Mouse (Mus musculus) embryonic facial prominence, embryonic 15.5 days (tissue): ENCODE results near the gene Spaca3. TPM values are rescaled to one million over a fixed set of nuclear protein-coding genes. Genes with fewer than 3 reads are reported as not detected.

Experiments used
- ATAC-seq: fragments of 200-750 bp; cut with Nextera tagmentation; 2 replicates; pipeline ENCODE4 v1.8.0; 2017; ENCODE audit warnings: low read depth, moderate TSS enrichment; ENCODE audit not compliant: insufficient number of reproducible peaks, low FRiP score, low TSS enrichment
- H3K27ac ChIP-seq: fragments of 300-500 bp; sonication (generic); replicated peaks from 2 replicates; pipeline ENCODE4 v1.5.1; 2015; ENCODE audit warnings: mild to moderate bottlenecking, inconsistent platforms
- H3K27me3 ChIP-seq: fragments of 300-500 bp; sonication (generic); 2 replicates; pipeline ENCODE4 v1.6.1; 2015; ENCODE audit warnings: inconsistent platforms
- H3K36me3 ChIP-seq: fragments of 300-500 bp; sonication (generic); 2 replicates; pipeline ENCODE4 v1.6.1; 2015; ENCODE audit warnings: mild to moderate bottlenecking, inconsistent platforms
- H3K4me1 ChIP-seq: fragments of 300-500 bp; sonication (generic); 2 replicates; pipeline ENCODE4 v1.6.1; 2015; ENCODE audit warnings: inconsistent platforms
- H3K4me2 ChIP-seq: fragments of 300-500 bp; sonication (generic); replicated peaks from 2 replicates; pipeline ENCODE4 v1.6.1; 2015; ENCODE audit warnings: mild to moderate bottlenecking, inconsistent platforms
- H3K4me3 ChIP-seq: fragments of 300-500 bp; sonication (generic); replicated peaks from 2 replicates; pipeline ENCODE4 v1.5.1; 2015; ENCODE audit warnings: mild to moderate bottlenecking, inconsistent platforms
- H3K9ac ChIP-seq: fragments of 300-500 bp; sonication (generic); 2 replicates; pipeline ENCODE4 v1.6.1; 2015; ENCODE audit warnings: inconsistent platforms
- H3K9me3 ChIP-seq: fragments of 300-500 bp; sonication (generic); replicated peaks from 2 replicates; pipeline ENCODE4 v1.6.1; 2016; ENCODE audit warnings: inconsistent platforms
- WGBS: fragments of 180-500 bp; shearing (Covaris S2); methylation state at CpG from one replicate; pipeline ENCODE4 v1.1.7; 2015; 5-methylcytosine and 5-hydroxymethylcytosine counted together
- polyA plus RNA-seq: library from polyadenylated mRNA; unstranded; fragments of >200 nt; fragmentation: Nextera tagmentation; extraction: Ambion mirVana; gene quantifications from 2 replicates; pipeline ENCODE4 v1.2.1, GENCODE M21; 2015

Gene Spaca3
- polyA plus RNA-seq, result not detected in 2 replicates

DNA sequence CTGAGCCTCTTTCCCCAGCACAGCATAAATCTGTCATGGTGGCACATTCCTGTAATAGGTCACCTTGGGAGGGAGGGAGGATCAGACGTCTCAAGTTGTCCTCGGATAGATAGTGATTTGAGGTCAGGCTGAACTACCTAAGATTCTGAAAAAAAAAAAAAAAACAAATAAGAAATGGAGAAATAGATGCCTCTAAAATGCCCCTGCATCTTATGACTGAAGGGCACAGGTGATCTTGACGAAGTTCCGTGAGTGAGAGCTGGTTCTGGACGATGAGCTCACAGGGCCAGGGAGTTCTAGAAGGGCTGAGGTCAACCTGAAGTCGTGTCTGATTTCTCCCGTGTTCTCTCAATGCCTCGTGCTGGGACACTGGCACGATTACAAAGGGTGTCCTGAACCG lies at the start of gene Spaca3:
Gene Spaca3 (plus strand): TSS at position 301 of the 400 bp plus-strand sequence.
- no peaks in the 10 kb centered on the region for H3K4me1 ChIP-seq
- no peak within 1 kb of the TSS for H3K27ac ChIP-seq
- H3K9me3 ChIP-seq, result no peaks in the 10 kb centered on the region
- no peak within 1 kb of the TSS for H3K4me2 ChIP-seq
- no peak within 1 kb of the TSS for H3K9ac ChIP-seq
- ATAC-seq, result no peak
- H3K27me3 ChIP-seq, result no peaks in the 10 kb centered on the region
- no peak within 1 kb of the TSS for H3K4me3 ChIP-seq
- WGBS, result 74% methylated on average over 10 of the region's 10 CpGs
- no peaks in the 10 kb centered on the region for H3K36me3 ChIP-seq

DNA sequence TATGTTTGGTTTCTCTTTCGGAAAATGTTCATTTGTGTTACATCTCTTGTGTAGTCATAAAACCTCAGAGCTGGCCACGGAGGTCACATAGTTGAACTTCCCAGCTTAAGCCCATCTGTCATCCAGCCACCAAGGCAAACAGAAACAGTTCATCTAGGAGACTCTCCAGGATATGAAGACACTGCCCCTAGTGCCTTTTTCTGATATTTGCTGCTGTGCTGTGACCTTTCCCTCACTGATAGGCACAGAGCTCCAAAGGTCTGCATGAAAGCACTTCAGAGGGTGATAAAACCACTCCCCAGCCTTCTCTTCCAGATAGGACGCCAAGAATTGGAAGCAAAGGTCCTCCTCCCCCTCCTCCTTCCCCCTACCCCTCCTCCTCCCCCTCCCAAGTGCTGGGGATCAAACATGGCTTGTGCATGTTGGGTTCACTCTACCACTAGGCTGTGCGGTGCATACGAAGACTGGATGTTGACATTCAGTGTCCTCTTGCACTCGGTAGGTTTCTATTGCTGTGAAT lies 49.6 kb upstream of the Spaca3 start:
- Histone ChIP-seq H3K4me1 (peaks cover 18% of the 10 kb centered on the region), H3K4me3 (no peak overlapping the region), H3K4me2 (no peak overlapping the region), H3K36me3 (no peaks in the 10 kb centered on the region), H3K9ac (no peak overlapping the region), H3K9me3 (no peaks in the 10 kb centered on the region), H3K27ac (no peak overlapping the region), H3K27me3 (no peaks in the 10 kb centered on the region)
- 69% methylated on average over 6 of the region's 6 CpGs for WGBS
- no peak for ATAC-seq

DNA sequence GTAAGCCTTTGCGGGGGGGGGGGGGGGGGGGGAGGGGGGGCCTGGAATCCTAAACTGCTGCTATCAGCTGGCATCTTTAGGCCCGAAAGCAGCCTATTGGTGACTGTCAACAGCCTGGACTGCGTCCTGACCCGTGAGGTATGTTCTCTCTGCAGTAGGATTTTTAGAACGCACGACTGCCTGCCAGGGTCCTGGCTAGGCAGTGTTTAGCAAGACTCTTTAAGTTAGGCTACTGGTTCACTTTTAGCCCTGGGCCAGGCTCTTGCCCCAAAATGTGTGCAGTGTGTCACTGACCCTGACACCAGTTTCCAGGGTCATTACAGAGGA lies 48.5 kb upstream of the Spaca3 start:
- Histone ChIP-seq H3K27me3 (no peaks in the 10 kb centered on the region), H3K9me3 (no peaks in the 10 kb centered on the region), H3K4me1 (peaks cover 18% of the 10 kb centered on the region), H3K4me2 (peak overlapping the region; percentile 82), H3K27ac (peak overlapping the region; percentile 72), H3K36me3 (peaks cover 8% of the 10 kb centered on the region), H3K4me3 (peak overlapping the region; percentile 57), H3K9ac (peak overlapping the region; percentile 69; the same call in 1 of the 2 replicates)
- ATAC-seq, result no peak
- 27% methylated on average over 5 of the region's 6 CpGs for WGBS

DNA sequence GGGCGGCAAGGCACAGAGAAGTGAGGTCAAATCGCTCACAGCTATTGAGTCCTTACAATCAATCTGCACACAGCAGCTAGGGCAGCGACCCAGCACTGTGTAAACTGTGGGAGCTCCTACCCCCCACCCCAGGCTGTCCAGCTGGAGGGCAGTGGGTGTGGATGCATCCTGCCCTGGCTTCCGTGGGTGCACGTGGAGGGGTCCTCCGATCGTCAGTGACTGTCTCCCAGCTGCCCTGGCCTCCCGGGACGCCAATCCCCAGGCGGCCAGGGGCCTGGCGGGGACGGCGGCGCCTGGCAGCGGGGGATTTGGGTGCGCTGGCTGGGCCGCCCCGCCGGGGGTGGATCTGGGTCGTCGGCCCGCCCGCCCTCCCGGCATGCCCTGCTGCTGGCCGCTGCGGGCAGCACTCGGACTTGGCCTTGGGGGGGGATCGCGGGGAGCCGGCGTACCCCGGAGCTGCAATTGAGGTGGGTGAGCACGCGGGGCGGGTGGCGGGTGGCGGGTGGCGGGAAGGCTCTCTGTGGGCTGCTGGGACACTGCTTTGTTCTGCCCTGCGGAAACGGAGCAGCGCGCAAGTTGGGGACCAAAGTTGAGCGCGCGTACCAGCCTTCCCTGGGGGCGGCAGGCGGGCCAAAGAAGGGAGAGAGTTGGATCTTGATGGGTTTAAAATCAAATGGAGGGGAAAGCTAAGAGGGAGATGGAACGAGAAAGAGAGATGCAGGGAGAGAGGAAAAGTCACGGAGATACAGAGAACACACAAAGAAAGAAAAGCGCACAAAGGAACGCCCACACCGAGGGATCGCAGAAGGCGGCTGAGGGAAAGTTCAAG lies 48.0 kb upstream of the Spaca3 start, which contains the start of gene Tmem98:
Gene Tmem98 (plus strand): TSS at position 183 of the 829 bp plus-strand sequence.
- Histone ChIP-seq H3K4me2 (peak within 1 kb of the TSS; percentile 82), H3K4me1 (peaks cover 18% of the 10 kb centered on the region), H3K4me3 (peak within 1 kb of the TSS; percentile 57), H3K9ac (peak within 1 kb of the TSS; percentile 69), H3K36me3 (peaks cover 12% of the 10 kb centered on the region), H3K9me3 (no peaks in the 10 kb centered on the region), H3K27me3 (no peaks in the 10 kb centered on the region), H3K27ac (peak within 1 kb of the TSS; percentile 72)
- 1% methylated on average over 44 of the region's 54 CpGs for WGBS
- peak; percentile 62; the same call in 1 of the 2 replicates for ATAC-seq

DNA sequence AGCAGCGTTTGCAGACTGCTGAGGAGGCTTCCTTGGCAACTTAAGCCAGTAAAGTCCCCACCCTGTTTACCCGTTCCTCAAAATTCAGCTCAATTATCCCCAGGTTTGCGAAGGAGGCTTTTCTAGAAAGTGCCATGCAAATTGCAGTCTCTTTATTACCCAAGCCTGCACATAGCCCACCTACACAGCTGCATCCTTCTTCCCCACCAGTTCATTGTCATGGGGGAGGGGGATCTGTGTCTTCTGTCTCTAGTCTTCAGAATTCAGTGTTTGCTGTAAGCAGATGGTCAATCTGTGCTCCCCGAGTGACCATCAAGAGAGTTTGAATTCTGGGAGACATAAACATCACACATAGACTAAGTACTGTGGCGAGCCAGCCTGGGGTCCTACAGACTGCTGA lies 47.0 kb upstream of the Spaca3 start:
- Histone ChIP-seq H3K4me2 (peak overlapping the region; percentile 82), H3K9me3 (no peaks in the 10 kb centered on the region), H3K9ac (no peak overlapping the region), H3K27ac (peak overlapping the region; percentile 72; the same call in 1 of the 2 replicates), H3K4me1 (peaks cover 18% of the 10 kb centered on the region), H3K36me3 (peaks cover 21% of the 10 kb centered on the region), H3K4me3 (peak overlapping the region; percentile 57), H3K27me3 (no peaks in the 10 kb centered on the region)
- ATAC-seq, result no peak
- WGBS, result 17% methylated on average over 5 of the region's 5 CpGs

DNA sequence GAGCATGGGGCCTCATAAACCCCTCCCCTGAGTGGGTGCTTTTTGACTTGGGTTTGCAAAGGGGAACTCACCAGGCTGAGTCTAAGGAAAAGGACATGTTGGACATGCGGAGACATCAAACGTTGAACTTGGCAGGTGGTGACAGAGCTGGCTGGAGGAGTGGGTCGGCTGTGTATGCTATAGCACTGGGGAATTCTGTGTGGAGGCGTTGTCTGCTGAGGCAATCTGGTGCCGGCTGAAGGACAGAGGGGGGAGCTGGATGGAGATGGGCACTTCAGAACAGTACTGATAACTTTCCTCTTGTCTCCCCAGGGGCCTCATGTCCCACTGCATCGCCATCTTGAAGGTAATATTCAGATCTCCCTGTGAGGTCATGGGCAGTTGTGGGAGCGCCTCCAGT lies 42.8 kb upstream of the Spaca3 start:
- Histone ChIP-seq H3K9me3 (no peaks in the 10 kb centered on the region), H3K4me2 (no peak overlapping the region), H3K4me1 (peaks cover 23% of the 10 kb centered on the region), H3K4me3 (no peak overlapping the region), H3K36me3 (peaks cover 33% of the 10 kb centered on the region), H3K27ac (no peak overlapping the region), H3K9ac (no peak overlapping the region), H3K27me3 (no peaks in the 10 kb centered on the region)
- WGBS, result 90% methylated on average over 7 of the region's 7 CpGs
- no peak for ATAC-seq

DNA sequence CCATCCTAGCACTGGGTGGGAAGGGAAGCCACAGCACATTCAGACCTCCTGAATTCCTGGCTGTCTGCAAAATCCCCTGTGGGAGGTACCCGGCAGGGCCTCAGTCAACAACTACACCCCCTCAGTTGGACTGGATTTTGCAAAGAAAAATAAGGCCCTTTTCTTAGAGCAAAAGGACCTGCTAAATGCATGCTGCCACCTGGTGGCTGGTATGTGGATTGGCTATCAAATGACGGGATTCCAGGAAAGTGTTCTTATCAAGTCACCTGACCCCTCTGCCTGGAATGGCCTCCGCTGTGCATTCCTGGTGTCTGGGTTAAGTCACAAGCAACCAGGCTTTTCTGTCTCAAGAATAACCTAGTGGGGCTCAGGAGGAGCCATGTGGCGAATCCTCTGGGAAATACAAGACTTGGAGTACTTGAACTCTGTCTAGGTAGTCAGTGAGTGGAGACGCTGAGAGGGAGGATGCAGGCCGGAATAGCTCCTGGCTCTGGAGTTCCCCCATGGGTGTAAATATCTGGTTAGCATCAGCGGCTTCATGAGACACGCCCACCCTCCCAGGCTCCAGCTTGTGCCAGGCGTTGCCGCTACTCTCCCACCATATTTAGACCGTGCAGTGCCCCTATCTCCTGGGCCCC lies 40.0 kb upstream of the Spaca3 start:
- H3K27me3 ChIP-seq, result no peaks in the 10 kb centered on the region
- H3K4me1 ChIP-seq, result peaks cover 11% of the 10 kb centered on the region
- peak; percentile 27; the same call in 1 of the 2 replicates for ATAC-seq
- no peak overlapping the region for H3K4me2 ChIP-seq
- H3K27ac ChIP-seq, result 0 out of 2 replicates have a peak overlapping the region, but pooled peaks have one; percentile 11
- 31% methylated on average over 11 of the region's 11 CpGs for WGBS
- no peak overlapping the region for H3K4me3 ChIP-seq
- no peaks in the 10 kb centered on the region for H3K9me3 ChIP-seq
- H3K36me3 ChIP-seq, result peaks cover 46% of the 10 kb centered on the region
- no peak overlapping the region for H3K9ac ChIP-seq

DNA sequence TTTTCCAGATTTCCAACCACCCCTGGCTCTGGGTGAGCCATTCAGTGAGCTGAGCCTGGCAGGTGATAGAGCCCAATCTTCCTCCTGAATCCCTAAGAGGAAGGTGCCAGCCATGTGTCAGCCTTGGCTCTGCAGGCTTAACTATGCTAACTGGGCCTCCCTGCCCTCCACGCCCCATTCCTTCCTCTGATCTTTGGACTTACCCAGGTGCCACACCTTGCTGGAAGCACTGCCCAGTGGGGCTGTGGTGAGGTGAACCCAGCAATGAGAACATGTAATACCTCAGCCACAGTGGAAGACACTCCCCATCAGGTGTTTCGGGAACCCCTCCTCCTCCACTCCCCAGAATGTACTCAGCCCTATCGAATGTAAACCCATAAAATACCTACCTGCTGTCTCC lies 38.1 kb upstream of the Spaca3 start:
- no peak overlapping the region for H3K4me2 ChIP-seq
- H3K36me3 ChIP-seq, result peaks cover 36% of the 10 kb centered on the region
- H3K27ac ChIP-seq, result no peak overlapping the region
- H3K9me3 ChIP-seq, result no peaks in the 10 kb centered on the region
- no peaks in the 10 kb centered on the region for H3K27me3 ChIP-seq
- 76% methylated on average over 3 of the region's 3 CpGs for WGBS
- no peak overlapping the region for H3K4me3 ChIP-seq
- H3K4me1 ChIP-seq, result peaks cover 11% of the 10 kb centered on the region
- no peak for ATAC-seq
- H3K9ac ChIP-seq, result no peak overlapping the region

DNA sequence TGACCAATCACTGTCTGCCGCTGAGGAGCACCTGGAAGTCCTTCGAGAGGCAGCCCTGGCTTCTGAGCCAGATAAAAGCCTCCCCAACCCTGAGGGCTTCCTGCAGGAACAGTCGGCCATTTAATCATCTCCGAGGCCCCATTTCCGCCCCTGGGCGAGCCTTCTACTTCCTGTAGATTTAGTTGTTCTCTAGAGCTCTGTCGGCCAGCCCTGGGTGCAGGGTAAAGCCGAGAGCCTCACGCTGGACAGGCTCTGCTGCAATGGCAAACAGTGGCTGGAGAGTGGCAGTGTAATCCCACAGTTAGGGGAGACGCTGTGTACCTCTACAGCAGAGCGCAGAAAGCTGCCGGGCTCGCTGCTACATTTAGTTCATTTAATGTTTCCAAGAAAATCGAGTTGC lies 36.9 kb upstream of the Spaca3 start:
- peaks cover 23% of the 10 kb centered on the region for H3K36me3 ChIP-seq
- H3K4me2 ChIP-seq, result no peak overlapping the region

DNA sequence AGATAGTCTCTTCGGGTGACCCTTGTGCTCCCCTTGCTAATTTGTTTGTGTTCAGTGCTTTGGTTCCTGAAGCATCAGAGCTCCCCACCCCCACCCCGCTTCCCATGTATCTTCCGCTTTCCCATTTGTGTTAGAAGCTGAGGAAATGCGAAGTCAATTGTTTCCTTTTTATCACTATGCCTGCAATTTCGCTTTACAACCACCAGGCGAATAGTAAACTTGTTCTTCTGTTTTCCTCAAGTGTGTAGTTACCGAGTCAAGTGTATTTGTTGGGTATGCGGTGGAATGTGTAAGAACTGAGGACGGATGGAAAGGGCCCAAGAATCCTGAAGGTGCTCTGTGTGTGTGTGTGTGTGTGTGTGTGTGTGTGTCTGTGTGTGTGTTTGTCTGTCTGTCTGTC lies 36.4 kb upstream of the Spaca3 start:
- Histone ChIP-seq H3K4me2 (no peak overlapping the region), H3K9ac (no peak overlapping the region), H3K27me3 (no peaks in the 10 kb centered on the region), H3K4me3 (no peak overlapping the region), H3K9me3 (no peaks in the 10 kb centered on the region), H3K4me1 (peaks cover 11% of the 10 kb centered on the region), H3K36me3 (peaks cover 20% of the 10 kb centered on the region), H3K27ac (no peak overlapping the region)
- 80% methylated on average over 9 of the region's 9 CpGs for WGBS
- no peak for ATAC-seq

More for the DNA sequence above, 36.9 kb upstream of the Spaca3 start:
- H3K27ac ChIP-seq, result no peak overlapping the region
- H3K9ac ChIP-seq, result no peak overlapping the region
- no peak overlapping the region for H3K4me3 ChIP-seq
- H3K9me3 ChIP-seq, result no peaks in the 10 kb centered on the region
- ATAC-seq, result no peak
- no peaks in the 10 kb centered on the region for H3K27me3 ChIP-seq
- peaks cover 11% of the 10 kb centered on the region for H3K4me1 ChIP-seq
- 41% methylated on average over 14 of the region's 14 CpGs for WGBS

DNA sequence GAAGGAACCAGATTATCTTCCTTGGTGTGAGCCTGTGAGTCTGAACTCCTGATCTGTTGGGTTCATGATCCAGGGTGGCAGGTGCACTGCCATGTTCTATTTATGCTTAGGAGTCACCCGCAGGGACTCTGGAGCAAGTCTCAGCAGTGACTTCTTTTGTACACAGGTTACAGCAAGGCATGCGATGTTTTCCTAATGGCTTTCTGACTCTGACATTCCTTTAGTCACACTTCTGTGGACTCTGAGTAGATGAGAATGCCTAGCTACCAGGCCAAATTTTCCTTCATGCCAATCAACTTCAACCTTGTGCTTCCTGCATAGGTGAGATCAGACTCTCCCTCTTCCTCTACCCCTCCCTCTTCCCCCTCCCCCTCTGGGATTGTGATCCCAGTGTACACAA lies 22.8 kb upstream of the Spaca3 start:
- H3K27ac ChIP-seq, result no peak overlapping the region
- H3K4me1 ChIP-seq, result no peaks in the 10 kb centered on the region
- WGBS, result 73% methylated on average over 2 of the region's 2 CpGs
- H3K27me3 ChIP-seq, result no peaks in the 10 kb centered on the region
- H3K4me3 ChIP-seq, result no peak overlapping the region
- no peak overlapping the region for H3K9ac ChIP-seq
- H3K36me3 ChIP-seq, result no peaks in the 10 kb centered on the region
- no peak overlapping the region for H3K4me2 ChIP-seq
- no peak for ATAC-seq
- no peaks in the 10 kb centered on the region for H3K9me3 ChIP-seq
